Mouse (Mus musculus): ENCODE measurements around the gene Iqschfp.

Gene Iqschfp

DNA sequence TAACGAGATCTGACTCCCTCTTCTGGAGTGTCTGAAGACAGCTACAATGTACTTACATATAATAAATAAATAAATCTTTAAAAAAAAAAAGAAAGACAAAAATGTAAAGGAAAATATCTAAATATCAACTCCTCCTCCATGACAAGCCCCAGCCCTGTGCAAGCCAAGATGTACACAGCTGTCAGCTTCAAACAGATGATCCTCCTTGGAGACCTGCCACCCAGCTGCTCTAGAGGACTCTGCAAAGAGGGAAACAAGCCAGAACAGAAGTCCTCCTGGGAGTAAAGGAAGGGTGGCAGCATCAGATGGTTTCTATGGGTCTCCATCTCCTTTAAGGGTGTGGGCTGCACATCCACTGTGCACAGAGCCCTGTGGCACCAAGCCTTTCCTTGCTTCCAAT lies 480.9 kb downstream of the Iqschfp start:
- DNase-seq = no peak

DNA sequence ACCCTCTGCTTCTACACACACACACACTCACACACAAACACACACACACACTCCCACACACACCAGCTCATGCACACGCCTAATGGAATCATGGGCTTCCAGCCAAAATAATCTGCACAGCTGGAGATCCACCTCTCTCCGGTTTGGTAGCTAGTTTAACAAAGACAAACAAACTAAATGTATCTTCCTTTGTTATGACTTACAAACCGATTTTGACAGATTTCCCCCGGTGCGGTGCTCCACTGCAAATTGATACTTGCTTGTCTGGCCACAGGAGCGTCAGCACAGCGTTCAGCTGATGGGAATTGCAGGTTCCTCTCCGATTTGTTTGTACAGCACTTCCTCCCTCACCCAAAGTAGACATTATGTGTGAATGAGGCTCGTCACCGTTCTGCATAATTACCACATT lies 483.1 kb downstream of the Iqschfp start:
- DNase-seq = no peak

DNA sequence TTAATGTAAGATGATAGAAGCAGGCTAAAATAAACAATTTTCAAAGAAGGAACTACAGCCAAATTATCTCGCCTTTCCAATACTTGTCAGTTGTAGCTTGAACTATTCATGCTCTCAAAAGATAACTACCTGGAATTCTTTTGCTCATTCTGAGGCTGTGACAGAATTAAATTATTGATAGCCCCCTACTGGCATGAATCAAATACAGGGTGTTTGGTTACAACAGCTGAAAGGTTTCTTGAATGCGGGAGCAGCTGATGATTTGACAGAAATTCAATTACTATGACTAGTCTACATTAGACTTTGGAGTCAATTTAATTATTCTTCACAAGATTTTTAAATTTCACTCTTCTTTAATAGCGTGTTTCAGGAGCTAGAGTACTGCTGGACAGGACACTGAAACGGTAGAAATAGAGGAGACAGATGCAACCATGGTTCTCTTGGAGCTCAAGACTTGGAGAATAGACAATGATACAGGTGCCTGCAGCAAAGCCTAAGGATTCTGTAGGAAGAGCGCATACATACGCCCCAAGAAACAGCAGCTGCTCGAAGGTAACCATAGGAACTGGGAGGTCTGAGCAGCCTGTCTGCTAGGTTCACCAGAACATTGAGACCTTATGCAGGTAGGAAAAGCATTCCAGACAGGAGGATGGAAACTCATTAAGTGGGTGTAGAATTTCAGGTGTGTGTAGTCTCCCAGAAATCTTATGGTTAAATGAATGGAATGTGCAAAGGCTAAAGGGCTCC lies 485.6 kb downstream of the Iqschfp start:
- DNase-seq = no peak

DNA sequence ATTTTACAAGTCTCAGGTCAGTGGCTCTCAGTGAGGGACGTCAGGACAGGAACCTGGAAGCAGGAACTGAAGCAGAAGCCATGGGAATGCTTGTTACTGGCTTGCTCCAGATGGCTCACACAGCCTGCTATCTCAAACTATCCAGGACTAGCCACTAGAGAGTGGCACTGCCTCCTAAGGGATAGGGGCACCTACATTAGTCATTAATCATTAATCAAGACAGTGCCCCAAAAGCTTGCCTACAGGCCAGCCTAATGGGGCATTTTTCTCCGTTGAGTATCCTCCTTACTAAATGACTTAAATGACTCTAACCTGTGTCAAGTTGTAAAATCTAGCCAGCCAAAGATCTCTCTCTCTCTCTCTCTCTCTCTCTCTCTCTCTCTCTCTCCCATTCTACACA lies 486.8 kb downstream of the Iqschfp start:
- no peak for DNase-seq

DNA sequence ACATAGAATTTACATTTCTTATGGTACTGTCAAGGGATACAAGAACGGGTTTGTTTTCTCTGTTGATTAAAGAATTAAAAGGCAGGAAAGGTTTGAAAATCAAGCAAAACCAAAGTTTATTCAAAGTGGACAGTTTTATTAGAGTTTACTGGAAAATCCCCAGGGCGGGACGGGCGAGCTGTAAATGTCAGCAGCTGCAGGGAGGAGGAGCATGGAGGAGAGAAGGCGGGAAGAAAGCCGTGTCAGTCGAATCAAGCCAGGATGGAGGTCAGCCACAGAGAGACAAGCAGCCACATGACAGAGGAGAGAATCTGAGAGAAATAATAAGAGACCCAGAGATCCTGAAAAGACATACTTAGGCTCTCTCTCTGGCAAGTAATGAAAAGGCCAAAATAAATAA lies 487.2 kb downstream of the Iqschfp start:
- no peak for DNase-seq

DNA sequence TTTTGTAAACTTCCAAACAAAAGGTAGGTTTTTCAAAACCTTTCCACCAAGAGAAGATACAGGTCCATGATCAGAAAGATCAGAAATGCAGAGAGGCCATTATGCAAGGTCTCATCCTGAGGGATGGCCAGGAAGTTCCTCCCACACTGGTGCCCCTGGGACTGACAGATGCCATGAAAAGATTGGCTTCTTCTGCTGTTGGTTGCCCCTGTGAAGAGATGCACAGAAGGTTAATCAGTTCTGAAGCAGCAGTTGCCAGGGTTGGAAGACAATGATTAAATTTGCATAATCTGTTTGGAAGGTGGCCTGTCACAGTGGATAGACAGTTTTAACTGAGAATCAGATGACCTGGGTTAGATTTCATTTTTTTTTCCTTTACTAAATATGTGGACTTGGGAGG lies 491.6 kb downstream of the Iqschfp start:
- DNase-seq = no peak

DNA sequence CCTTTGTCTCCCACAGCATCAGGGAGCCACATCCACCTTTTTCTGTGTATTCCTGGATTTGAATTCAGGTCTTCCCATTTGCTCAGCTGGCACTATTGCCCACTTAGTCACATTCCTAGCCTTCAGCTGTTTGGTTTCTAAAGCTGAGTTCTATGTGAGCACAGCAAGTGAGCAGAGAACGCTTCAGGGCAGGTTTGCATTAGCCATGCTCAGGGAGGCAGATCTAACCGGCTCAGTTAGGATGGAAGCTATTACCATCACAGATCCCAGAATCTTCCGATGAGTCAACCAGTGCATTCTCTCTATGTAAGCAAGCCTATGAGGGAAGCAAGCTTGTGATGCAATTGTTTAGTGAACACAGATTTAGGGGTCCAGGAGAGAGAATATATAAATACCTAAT lies 493.5 kb downstream of the Iqschfp start:
- DNase-seq = no peak

DNA sequence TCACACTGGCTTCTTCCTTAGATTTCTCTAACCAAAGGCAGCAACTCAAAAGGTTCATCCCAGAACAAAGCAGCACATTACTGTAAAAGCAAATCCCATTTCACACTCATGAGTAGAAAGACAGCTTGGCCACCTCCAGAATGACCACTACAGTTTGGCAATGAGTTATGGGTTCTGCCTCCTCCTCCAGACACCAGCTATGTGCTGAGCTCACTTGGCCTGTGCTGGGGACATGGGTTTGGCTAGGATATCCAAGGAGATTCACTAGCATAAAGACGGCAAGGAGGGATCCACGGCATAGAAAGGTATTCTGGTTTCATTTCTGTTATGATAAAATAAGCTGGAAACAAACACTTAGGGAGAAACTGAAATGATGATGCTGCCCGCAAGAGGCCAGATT lies 496.0 kb downstream of the Iqschfp start:
- DNase-seq = no peak

DNA sequence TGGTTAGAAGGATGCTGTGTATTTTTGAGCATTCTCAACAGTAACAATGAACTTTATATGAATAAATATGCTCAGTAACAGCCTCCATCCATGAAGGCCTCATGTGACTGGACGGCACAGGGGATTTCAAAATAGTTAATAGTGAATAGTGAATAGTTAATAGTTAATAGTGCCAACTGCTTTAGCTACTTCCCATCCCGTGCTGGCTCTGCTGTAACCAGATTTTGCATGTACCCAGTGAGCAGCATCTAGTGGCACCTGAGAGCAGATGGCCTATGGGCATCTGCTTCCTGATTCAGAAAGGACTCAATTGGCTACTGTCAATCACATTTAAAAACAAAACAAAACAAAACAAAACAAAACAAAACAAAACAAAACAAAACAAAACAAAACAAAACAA lies 501.5 kb downstream of the Iqschfp start:
- no peak for DNase-seq

DNA sequence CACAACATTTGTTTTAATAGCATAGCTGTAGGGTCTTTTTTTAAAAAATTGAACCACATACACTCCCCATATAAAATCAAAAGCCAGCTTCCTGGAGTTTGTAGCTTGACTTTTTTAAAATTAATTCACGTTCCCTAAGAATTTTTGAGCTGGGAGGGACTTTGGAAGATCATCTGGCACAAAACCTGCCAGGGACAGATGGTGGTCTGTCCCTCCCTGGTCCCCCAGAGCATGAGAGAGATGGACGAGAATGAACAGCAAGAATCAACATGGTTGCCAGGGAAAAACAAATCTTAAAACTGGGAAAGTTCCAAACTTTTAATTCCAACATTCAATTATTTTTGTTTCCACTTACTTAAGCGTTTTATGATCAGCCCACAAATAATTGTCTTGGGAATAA lies 506.7 kb downstream of the Iqschfp start:
- DNase-seq = no peak

DNA sequence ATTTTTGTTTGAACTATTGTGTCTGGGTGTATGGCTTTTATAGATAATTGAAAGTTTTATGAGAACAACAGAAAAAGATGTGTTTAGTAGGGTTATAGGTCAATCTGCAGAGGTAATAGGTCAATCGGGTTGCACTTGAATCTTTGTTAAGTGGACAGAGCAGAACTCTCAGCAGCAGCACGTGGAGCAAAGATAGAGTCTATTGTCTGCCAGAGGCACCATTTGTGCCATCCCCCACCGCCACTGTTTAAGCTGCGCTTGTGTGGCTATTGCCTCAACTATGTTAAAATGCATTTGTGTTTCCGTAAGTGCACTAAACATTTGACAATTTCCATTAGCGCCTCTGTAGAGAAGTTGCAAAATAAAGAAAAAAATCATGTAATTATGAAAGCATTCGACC lies 508.1 kb downstream of the Iqschfp start:
- no peak for DNase-seq

DNA sequence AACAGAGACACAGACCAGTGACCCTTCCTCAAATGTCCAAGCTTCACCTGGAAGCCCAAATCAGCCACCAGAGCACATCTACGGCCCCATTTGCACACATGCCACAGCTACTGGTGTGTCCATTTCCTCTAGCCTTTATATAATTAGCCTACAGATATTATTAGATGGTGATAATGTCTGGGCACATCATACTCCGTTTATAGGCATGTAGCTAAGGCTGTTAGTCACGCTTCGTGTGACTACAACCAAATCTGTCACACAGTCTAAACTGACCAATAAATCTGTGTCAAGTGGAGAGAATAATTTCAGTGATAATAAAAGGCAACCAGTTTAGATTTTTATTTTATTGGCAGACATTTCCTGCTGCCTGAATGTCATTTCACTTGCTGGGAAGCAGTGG lies 511.3 kb downstream of the Iqschfp start:
- DNase-seq = no peak

DNA sequence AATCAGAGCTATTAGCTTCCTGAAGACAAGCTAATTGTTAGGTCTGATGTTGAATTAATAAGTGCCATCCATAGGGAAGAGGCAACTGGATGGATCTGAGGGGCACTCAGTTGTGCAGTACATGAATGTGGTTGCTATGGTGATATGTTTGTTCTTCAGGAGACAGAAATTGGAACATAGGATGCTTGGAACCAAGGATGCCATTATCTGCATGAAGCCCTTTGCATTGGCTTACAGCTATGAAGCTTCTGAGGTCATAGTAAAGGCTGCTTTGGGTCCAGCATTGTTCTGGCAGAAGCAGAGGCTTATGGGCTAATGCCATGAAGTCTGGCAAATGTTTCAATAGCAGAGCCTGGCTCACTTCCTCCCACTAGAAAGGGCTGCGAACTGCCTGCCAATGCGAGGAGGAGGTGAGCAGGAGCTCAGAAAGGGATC lies 511.8 kb downstream of the Iqschfp start:
- DNase-seq = peak; percentile 7

DNA sequence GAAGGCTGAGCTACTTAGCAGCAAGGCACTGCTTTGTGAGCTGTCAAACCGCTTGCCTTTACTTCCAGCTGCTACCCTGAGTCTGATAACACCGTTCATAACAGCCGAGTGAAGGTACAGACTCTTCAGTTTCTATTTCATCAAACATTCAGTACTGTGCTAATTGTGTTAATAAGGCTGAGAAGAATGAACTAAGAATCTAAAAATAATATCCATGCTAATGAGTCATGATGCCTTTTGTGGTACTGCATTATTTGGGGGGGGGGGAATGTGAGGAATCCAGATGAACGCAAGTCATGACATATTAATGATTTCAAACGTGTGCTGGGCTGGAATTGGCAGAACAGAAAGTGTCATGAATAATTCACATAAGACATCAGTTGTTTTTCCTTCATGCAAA lies 513.7 kb downstream of the Iqschfp start:
- no peak for DNase-seq

DNA sequence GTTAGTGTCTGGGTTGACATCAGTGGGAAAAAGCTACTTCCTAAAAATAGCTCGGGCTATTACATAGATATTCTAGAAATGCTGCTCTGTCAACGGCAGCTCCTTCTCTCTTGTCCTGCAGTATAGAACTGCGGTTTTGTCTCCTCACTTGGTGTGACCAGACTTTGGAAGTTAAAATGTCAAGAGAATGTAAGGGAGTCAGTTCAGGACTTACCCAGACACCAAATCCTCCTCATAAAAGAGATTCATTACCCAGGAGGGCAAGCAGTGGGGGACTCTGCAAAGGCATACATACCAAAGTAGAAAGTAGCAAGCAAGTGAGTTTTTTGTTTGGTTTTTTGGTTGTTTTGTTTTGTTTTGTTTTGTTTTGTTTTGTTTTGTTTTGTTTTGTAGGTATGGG lies 520.2 kb downstream of the Iqschfp start:
- DNase-seq = no peak

DNA sequence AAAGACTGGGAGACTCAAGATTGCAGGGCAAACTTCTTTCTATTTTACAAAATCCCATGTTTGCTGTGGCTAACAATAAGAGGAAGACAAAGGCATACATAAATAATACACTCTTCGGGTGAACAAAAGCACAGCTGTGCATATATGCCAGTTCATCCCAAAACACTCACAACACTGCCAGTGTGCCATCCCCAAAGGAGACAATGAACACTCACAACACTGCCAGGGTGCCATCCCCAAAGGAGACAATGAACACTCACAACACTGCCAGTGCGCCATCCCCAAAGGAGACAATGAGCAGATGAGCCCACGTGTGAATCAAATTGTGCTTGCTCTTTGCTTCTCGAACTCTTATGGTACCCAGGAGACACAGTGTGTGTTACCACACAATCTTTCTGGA lies 527.8 kb downstream of the Iqschfp start:
- no peak for DNase-seq

DNA sequence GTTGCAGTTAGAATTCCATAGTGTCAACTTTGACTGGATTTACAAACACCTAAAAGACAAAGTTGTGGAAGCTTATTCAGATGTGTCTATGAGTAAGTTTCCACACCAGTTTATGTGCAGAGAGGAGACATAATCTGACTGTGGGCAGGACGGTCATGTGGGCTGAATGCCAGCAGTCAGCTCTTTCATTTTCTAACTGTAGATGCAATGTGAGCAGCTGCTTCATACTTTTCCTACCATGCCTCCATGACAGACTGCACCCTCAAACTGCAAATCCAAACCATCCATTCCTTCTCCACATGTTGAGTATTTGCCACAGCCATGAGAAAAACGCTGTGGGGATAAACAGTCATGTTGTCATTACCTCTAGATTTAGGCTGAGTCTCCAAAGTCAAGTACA lies 528.9 kb downstream of the Iqschfp start:
- DNase-seq = no peak

DNA sequence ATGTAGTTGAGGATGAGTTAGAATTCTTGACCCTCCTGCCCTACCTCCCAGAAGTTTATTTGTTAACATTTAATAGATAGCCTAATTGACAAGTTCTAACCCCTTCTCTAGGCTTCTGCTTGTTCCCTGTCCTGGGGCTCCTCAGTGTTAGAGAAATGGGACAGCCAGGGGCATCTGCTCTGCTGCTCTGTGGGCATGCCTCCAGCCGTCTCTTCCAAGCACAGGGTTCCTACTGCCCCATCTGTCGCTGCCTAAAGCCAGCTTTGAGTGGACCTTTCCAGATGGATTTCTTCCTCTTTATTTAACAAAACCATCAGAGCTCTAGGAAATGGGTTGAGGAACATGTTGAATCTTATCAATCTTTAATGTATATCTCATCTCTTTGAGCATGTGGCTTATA lies 529.8 kb downstream of the Iqschfp start:
- DNase-seq = no peak

DNA sequence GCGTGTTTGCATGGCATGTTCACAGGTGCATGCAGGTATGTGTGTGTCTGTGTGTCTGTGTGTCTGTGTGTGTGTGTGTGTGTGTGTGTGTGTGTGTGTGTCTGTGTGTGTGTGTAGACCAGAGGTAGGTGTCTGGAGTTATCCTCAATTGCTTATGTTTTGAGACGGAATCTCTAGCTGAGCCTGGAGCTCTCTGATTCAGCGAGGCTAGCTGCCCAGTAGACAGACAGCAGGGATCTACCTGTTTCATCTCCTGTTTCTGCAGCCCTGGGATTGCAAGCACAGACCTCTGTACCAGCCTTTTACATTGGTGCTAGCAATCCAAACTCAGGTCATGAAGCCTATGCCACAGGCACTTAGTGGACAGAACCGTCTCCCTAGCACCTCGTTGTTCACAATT lies 536.0 kb downstream of the Iqschfp start:
- no peak for DNase-seq

DNA sequence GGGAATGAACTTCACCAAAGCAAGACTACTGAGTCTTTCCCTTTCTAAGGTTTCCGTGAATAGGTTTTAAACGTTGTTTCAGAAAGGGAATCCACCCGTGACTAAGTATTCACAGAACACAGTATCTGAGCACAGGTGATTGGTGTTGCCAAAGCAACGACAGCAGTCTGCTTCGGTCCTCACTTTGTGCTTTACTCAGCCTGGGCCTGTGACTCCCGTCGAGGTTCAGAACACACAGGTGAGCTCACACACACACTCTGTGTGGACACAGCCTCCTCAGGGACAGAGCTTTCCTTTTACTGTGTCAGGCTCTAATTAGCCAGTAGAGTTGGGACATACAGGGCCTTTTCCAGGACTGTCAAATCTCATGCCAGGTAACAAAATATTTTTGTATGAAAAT lies 542.4 kb downstream of the Iqschfp start:
- DNase-seq = no peak

DNA sequence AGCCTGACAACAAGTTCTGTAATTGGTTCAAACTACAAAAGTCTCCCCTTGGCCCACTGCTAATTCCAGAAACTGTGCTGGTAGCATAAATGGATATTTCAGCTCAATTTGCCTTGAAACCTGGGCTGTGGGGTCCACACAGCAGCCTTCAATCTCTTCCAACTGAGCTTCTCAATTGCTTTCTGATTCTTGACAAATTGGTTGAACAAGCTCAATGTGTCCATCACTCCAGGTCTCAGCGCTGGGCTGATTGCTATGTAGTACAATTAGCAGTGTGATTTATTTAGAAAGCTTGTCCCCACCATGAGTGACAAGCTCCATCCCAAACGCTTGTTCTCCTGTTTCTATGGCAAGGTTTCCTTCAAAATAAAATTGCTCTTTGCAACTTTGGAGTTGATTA lies 542.9 kb downstream of the Iqschfp start:
- no peak for DNase-seq

DNA sequence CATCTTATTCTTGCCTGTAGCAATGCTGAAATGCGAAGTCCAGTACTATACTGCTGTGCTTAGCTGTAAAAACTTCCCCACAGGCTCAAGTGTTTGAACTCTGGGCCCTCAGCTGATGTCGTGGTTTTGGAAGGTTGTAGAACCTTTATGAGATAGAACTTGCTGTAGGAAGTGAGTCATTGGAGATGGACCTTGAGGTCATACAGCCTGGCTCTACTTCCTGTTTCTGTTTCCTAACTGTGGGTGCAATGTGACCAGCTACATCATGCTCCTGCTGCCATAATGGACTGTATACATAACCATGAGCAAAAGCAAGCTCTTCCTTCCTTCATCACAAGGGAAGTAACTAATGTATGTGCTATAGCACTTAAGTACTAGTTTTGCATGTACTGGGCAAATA lies 556.4 kb downstream of the Iqschfp start:
- no peak for DNase-seq

DNA sequence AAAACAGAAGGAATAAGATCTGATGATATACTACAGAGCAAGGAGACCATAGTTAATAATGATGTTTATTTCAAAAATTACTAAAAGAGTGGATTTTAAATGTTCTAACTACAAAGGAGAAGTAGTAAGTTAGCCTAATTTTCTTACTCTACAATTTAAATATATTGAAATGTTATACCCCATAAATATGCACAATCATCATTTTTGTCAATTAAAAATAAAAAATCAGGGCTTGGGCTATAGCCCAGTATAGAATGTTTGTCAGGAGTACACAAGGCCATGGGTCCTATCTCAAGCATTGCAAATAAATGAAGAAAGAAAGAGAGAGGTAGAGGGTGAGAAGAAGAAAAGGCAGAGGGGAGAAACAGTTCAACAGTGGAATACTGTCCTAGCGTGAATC lies 559.6 kb downstream of the Iqschfp start:
- no peak for DNase-seq

DNA sequence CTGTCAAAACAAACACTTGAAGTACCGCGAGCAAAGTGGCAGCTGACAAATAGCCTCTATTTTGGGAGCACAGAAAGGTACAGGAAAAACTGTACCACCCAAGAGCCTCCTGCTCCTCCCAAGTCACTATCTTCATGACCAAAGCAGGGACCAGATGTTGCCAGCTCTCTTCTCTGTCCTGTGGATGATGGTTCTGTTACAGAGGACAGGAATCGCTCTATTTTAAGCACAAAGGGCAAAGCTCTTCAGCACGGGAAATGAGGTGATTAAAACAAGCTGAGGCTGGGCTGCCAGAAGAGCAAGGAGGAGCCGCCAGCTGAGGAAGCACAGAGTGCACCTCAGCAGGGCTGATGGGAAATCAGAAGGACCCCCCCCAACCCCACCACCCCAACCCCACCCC lies 561.2 kb downstream of the Iqschfp start:
- no peak for DNase-seq

DNA sequence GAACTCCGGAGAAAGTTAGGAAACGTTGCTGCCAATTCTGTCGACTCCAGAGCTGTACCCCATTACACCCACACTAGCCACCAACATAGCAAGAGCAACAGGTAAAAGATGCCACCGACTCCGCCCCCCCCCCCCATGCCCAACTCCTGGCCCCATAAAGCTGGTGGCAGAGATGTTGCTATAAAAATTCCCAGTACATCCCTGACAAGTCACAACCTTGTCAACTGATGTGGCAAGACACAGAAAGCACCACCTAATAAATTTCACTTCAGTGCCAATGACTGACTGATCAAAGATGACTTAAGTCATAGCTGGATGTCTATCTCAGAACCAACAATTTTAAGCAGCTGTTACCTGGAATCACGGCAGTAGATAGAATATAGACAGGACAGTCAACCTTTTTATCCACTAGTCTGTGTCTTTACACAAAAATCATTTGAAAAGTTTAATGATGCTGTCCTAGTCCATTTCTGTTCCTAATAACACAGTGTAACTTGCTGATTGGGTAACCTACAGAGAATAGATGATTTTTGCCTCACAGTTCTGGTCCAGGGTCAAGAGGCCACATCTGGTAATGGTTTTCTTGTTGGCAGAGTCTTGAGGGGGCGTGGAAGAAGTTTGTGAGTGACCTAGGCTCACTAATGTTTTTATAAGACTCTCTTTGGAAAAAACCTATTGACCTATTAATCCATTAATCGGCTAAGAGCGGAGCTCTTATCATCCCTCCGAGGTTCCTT lies 561.9 kb downstream of the Iqschfp start:
- DNase-seq = no peak
